Mouse (Mus musculus) CH12.LX (cell line): ENCODE data around the gene Elp4.

ENCODE experiments used
- CTCF ChIP-seq, 2 experiments: IDR thresholded peaks in 1 of 2; conservative IDR thresholded peaks in 1 of 2; 2 replicates each; pipeline ENCODE4 v1.5.1; 2011 to 2012; ENCODE audit warnings: low read depth in 2 of 2, low read length in 2 of 2, improper control_type of control experiment in 1 of 2, inconsistent platforms in 1 of 2, mild to moderate bottlenecking in 1 of 2, moderate library complexity in 1 of 2
- ELF1 ChIP-seq: IDR thresholded peaks from 2 replicates; pipeline ENCODE4 v1.6.1; 2014; ENCODE audit warnings: low read depth, mild to moderate bottlenecking, inconsistent platforms, low read length, improper control_type of control experiment
- HCFC1 ChIP-seq: IDR thresholded peaks from 2 replicates; pipeline ENCODE4 v1.6.1; 2012; ENCODE audit warnings: low read depth, mild to moderate bottlenecking, inconsistent platforms, low read length, improper control_type of control experiment
- MAFK ChIP-seq: IDR thresholded peaks from 2 replicates; pipeline ENCODE4 v1.6.1; 2011; ENCODE audit warnings: low read length, improper control_type of control experiment; ENCODE audit not compliant: insufficient replicate concordance
- POLR2A ChIP-seq: IDR thresholded peaks from 2 replicates; pipeline ENCODE4 v1.6.1; 2011; ENCODE audit warnings: low read depth, mild to moderate bottlenecking, improper control_type of control experiment, low read length
- SIN3A ChIP-seq: IDR thresholded peaks from 2 replicates; pipeline ENCODE4 v1.6.1; 2012; ENCODE audit warnings: low read length, improper control_type of control experiment, inconsistent platforms
- TCF12 ChIP-seq: IDR thresholded peaks from 2 replicates; pipeline ENCODE4 v1.6.1; 2014; ENCODE audit warnings: low read depth, mild to moderate bottlenecking, inconsistent platforms, low read length, improper control_type of control experiment

- TF ChIP-seq TCF12 (no peak), MAFK (no peak), CTCF (conservative IDR thresholded peaks at IDR 0.05 in 1 of 2, IDR thresholded peaks at IDR 0.05 in 1 of 2; ENCODE audit: low read depth in 2 of 2, low read length in 2 of 2) (no peak), SIN3A (no peak), ELF1 (no peak), HCFC1 (no peak), POLR2A (no peak)
Observed at GRCm38 (mm10) chr2:105917623-105918346, 13.4 kb upstream of the Elp4 start.
